Mouse (Mus musculus) monocyte, adult 2 months (primary cell): ENCODE measurements around the gene Gsdma.
A peak's percentile ranks its signal among the peaks of the same experiment; 100 is the strongest.
"Not testable (repeated sequence)": the region's sequence is repeated elsewhere in the genome, so short reads cannot be mapped to it uniquely, and the experiment has no call there.

ENCODE experiments used
- DNase-seq, 2 experiments: peaks; one replicate each; pipeline ENCODE4 v3.0.0; 2022; ENCODE audit warnings: low spot score in 2 of 2, low read depth in 1 of 2

Gsdma gene

DNA sequence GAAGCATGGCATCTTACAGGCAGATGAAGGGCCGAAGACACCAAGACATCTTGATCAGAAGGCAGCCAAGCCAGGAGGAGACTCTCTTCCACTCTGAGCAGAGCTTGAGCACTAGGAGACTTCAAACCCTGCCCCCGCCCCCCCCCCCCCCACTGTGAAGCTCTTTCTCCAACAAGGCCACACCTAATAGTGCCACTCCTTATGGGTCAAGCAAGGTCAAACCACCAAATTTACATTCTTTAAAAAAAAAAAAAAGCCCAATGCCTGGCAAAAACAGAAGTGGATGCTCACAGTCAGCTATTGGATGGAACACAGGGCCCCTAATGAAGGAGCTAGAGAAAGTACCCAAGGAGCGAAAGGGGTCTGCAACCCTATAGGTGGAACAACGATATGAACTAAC, 16.4 kb downstream of the Gsdma start:
- DNase-seq, result not testable (repeated sequence)

DNA sequence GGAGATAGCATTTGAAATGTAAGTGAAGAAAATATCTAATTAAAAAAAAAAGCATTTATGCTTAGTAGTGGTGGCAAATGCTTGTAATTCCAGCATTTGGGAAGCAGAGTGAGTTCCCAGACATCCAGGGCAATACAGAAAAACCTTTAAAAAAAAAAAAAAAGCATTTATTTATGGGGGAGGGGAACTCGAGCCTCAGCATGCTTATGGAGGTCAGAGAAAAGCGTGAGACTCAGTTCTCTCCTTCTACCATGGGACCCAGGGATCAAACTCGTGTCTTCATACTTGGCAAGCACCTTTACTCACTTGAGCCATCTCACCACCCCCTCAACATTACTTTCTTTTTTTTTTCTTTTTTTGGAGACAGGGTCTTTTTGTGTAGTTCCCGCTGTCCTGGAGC, 17.0 kb downstream of the Gsdma start:
- no peak for DNase-seq

DNA sequence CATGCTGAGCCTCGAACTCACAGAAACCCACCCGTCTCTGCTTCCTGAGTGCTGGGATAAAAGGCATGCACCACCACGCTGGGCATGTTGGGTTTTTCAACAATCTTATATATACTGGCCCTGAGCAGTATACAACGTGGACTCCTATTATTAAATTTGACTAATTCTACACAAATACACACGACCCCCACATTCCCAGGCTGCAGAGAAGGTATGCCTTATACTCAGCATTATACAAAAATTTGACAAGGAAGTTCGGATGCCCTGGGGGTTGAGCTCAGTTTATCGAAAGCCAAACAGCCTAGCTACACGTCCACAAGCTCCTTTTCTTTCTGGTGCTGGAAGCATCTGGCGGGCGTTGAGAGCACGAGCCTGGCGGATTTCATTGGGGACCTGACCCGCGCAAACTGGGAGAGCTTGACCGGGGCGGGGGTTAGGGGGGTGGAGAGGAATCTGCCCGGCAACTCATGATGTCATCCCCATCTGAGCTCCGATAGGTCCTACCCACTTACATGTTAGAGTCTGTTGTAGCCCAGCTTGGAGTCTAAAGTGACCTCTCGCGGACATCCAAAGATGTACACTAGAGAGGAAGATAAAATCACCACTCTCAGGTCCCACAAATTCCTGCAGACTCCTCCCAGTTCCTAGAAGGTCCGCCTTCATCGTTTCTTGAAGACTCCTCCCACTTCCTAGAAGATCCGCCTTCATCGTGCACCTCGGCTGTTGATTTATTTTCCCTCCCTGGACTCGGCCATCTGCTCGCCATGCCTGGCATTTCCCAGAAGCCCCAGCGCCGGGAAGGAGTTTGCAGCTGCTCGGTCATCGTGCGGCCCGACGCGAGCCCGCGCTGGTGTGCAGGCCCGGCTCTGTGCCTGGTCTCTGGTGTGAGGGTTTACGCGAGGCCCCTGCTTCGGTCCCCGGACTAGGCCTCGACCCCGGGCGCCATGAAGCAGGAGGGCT, 17.9 kb downstream of the Gsdma start, which contains the start of gene Psmd3:
Gene Psmd3, plus strand, starts transcription at position 769 of the 960 bp plus-strand sequence.
- DNase-seq, result peak; percentile 93 to 97

DNA sequence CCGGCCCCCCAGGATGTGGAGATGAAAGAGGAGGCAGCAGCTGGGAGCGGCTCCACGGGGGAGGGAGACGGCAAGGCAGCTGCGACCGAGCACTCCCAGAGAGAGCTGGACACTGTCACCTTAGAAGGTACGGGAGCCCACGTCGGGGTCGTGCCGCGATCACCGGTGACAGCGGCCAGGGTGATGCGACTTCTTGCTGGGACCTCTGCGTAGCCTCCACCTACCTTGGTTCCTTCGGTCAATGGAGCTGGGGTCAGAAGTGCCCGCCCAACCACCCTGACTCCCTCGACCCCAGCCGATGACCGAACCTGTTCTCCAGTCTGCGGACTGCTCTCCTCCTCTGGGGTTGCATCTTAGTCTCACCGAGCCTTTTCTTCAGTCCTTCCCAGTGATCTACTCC, 18.7 kb downstream of the Gsdma start:
- DNase-seq, result no peak

DNA sequence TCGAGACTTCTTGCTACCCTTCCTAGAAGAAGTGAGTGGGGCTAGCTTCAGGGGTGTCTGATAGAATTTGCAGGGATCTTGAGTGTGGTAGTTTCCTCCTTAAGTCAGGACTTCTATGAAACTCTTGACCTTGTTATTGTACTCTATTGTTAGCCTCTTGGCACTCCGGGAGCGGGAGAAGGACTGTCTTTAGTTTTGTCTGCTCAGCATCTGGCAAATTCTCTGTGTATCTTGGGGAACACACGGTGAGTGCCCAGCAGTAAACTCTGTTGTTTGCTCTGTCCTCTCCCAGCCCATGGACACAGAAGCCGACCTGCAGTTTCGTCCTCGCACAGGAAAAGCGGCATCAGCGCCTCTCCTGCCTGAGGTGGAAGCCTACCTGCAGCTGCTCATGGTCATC, 21.5 kb downstream of the Gsdma start:
- no peak for DNase-seq

DNA sequence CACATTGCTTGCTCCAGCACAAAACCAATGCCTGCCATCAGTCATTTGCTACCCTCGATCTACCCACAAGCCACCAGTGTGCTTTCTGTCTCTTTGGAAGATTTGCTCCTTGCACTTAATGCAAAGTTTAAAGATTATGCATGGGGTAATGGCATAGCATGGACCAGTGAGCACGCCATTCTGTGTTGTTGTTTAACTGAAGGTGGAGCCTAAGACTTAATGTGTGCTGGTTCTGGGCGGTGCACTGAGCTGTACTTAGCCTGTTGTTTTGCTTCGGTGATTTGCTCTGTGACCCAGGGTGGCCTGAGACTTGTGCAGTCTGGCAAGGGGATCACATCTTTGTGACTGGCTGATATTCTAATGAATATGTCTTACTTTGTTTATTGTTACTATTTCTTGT, 22.8 kb downstream of the Gsdma start:
- no peak for DNase-seq

DNA sequence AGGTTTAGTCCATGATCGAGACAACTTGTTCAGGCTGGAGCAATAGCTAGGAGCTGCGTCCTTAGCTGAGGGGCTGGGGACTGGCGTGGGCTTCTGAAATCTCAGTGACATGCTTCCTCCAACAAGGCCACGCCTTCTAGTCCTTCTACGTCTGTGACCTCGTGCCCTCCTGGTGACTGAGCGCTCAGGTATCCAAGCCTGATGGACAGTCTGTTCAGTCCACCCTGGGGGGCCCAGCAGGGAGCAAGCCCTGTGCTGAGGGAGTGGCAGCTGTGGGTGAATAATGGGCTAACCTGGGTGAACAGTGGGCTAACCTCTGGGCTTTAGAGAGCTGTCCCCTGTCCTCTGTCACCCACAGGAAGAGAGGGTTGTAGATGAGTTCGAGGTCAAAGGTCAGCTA, 23.9 kb downstream of the Gsdma start:
- DNase-seq, result no peak

DNA sequence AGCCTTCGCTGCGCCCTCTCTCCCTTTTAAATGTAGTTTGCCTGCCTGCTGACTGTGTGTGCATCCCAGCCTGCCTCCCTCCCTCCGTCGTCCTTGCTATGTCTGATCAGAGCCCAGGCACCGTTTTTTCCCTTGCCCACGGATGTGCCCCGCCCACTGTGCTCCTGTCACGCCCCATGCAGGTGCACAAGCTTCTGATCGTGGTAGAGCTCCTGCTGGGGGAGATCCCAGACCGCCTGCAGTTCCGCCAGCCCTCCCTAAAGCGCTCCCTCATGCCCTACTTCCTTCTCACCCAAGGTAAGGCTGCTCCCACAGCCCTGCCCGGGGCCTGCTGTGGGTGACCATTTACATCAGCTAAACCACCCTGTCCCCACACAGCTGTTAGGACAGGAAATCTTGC, 29.1 kb downstream of the Gsdma start:
- DNase-seq, result no peak

DNA sequence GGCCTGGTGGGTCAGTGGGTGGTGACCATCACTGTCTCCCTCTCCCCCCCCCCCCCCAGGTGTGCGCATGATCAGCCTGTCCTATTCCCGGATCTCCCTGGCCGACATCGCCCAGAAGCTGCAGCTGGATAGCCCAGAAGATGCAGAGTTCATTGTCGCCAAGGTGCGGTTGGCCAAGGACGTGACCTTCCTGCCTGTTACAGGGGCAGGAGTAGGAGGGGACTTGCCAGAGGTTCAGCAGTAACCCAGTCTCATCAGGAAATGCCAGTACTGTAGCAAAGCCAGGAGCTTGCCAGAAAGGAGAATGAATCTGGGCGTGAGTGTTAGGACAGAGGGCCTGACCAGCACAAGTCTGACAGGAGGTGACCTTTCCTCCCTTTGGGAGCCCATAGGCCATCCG, 29.6 kb downstream of the Gsdma start:
- no peak for DNase-seq

DNA sequence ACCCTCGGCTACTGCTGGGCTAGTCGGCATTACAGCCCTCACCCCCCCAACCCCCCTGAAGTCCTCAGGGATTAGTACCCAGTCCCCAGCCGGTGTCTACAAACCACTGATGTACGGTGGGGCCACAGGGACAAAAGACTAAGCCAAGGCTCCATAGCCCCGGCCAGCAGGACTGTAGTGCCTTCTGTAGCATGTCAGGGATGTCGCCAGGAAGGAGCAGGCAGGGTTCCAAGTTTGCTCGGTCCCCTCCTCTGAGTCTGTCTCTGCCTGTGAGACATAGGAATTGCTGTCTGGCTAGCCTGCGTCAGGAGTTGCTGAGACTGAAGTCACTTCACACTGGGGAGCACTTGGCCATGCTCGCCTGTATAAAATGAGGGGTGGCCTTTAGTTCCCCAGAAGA, 30.1 kb downstream of the Gsdma start:
- DNase-seq, result no peak

DNA sequence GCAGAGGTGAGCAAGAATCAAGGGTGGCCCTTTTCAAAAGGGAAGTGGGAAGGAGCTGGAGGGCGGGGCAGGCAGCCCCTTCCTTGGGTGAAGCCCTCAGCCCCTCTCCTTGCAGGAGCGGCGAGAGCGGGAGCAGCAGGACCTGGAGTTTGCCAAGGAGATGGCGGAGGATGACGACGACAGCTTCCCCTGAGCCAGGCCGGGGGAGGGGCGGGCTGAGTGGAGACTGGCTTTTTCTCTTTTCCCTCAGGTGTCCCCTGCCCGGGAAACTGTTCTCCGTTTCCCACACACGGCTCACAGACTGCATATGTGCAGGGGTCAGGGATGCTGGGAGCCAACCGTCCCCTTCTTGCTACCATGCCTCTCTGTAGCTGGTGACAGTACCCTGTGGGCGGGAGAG, 31.3 kb downstream of the Gsdma start:
- no peak for DNase-seq

DNA sequence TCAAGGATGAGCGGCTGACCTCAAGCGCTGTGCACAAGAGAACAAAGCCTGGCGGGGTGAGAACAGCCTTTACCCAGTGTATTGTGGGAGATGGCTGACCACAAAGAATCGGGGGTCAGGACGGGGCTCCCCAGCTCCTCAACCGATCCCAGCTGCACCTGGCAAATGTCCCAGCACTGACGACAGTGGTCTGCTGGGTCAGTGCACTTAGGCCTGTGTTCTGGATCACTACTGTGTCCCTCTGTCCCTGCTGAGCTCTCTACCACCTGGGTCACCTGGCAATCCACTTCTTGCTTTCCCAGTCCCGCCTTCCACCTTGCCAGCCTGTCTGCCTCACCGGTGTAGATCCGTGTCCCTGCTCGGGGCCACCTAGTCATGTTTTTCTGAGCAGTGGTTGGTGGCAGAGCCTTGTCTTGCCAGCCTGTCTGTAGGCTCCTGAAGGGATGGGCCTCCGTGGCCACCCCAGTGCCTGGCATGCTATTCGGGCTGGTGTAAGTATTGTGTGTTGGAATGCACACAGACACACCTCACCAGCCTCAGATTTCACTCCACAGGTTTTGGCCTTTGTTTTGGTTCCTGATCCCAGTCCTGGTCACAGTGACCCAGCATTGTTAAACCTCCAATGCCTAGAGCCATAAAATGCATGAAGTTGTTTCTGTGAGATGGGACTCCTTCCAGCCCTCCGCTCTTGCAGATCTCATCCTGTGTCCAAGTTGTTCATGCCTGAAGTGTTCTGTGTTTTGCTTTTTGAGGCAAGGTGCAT, 32.5 kb downstream of the Gsdma start:
- no peak for DNase-seq

DNA sequence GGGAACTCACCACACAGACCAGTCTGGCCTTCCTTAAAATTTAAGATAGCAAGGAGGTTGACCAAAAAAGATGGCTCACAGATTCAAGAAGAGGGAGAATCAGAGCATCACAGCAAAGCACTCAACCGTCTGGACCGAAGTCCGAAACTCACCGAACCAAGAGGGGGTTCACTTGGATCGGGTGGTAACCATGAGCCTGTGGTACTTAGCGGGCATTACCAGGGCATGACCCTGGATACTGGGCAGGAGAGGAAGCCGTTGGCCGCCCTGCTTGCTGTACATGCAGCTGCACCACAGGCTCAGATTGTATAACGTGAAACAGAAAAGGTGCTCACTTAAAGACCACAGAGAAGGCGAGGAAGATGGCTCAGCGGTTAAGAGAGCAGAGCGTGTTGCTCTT, 33.1 kb downstream of the Gsdma start:
- no peak for DNase-seq

DNA sequence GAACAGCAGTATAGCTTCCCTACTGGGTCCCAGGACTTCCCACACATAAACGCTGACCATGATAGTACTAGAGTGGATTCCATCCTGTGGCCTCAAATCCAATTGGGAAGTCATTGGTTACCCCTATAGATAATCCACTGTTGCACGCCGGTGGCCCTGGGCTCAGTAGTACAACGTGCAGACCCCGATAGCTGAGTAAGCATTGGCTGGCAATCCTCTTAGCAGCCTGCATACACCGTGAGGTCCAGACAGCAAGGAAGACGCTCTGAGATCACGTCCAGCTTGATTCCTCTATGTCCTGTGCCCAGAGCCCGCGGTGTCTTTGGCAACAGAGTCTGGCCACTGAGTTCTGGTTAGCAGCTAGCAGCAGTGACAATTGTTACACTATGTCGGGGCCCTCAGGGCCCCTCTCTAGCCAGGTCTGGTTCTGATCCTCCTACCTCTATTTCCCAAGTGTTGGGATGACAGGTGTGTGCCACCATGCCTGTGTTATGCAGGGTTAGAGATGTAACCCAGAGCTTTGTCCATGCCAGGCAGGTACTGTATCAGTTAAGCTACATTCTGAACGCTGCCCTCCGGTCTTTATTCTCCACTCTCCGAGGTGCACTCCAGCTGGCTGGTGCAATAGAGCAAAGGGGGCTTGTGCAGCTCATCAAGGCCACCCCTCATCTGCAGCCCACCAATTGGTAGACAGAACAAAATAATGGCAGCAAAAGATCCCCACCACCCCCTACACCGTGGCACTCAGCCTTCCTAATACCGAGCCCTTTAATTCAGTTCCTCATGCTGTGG, 34.9 kb downstream of the Gsdma start:
- no peak for DNase-seq

DNA sequence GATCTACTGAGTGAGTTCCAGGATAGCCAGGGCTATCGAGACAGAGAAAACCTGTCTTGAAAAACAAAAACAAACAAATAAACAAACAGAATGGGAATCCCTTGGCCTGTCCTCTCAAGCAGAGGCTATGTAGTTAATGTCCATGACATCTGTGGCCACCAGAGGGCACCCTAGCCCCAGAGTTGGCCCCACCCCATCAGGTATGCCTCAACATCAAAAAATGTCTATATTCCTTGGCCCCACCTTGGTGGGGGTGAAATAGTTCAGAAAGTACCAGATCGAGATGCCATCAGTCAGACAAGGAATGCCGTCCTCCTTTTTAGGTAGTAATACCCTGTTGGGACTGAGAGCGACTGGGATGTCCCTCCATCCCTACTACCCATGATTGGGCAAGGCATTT, 35.8 kb downstream of the Gsdma start:
- DNase-seq, result peak in 1 of 2 experiments; percentile 65

DNA sequence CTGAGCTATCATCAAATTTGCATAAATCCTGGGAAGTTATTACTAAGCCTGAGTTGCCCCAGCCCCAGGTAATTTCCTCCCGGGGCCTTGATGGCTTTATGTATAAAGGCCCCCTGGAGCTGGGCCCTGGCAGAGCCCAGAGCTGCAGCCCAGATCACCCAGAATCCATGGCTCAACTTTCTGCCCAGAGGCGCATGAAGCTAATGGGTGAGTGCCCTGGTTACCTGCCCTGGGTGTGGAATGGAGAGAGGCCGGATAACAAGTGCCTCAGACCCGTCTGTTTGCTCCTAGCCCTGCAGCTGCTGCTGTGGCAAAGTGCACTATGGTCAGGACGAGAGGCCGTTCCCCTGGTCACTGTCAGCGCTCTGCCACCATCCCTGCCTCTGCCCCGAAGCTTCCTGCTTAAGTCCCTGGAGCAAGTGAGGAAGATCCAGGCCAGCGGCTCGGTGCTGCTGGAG, 37.1 kb downstream of the Gsdma start, which contains the start of gene Csf3:
Gene Csf3, plus strand, starts transcription at position 51 of the 458 bp plus-strand sequence.
- DNase-seq, result no peak

DNA sequence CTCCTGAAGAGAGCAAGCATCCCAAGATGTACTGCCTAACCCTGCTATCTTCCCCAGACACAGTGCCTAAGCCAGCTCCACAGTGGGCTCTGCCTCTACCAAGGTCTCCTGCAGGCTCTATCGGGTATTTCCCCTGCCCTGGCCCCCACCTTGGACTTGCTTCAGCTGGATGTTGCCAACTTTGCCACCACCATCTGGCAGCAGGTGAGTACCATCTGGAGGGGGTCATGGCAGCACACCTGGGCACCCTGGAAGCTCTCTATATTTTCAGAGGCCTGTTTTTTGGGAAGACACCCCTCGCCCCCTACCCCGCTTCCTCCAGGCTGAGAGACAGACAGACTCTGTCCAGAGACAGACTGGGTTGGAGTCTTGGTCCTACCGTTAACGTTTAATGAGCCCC, 38.2 kb downstream of the Gsdma start:
- DNase-seq, result no peak

DNA sequence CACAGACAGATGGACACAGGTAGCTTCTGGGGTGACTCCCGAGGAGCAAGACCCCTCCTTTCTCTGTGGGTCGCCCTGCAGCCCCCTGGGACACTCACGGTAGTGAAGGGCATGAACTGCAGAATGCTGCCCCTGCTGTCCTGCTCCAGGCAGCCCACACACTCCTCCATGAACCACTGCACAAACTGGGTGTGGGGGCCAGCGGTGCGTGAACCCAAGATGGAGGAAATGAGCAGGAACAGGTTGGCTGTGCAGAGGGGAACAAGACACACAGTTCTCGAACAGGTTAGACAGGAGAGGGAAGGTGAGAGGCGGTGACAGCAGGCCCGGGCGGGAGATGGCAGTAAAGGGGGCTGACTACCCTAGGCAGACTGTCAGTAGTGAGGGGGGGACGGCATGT, 40.9 kb downstream of the Gsdma start:
- DNase-seq, result no peak

DNA sequence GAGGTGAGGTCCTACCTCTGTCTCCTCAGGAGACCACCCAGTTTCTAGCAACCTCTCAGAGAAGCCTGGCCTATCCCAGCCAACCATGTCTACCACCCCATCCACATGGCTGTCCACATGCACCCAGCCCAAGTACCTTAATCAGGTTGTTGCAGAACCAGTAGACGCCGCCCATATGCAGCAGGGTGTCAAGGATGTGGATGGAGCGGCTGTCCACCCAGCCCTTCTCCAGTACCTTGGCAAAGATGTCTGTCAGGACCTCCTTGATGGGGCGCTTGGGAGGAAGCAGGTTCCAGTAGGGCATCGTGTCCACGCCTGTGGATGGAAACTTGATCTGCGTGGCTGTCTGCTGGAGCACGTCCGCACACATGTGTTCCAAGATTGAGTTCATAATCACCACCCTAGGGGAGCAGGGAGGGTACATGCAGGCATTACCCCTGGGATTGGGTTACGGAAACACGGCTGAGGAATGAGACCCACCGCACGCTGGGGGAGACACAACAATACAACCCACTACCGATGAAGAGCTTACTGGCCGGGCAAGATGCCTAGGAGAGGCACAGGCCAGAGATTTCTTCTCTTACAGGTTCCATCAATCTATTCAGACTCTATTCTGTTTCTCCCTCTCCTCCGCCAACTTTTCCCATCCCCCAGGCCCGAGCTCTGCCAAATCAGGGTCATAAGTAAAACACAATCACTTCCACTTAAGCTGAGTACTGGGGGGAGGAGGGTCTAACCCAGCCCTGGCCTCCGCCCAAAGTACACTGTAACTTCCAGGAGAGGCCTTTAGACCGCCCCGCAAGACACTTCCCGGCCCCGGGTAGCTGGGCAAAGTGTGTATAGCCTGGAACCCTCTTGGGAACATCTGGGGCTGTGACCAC, 43.5 kb downstream of the Gsdma start:
- DNase-seq, result no peak

DNA sequence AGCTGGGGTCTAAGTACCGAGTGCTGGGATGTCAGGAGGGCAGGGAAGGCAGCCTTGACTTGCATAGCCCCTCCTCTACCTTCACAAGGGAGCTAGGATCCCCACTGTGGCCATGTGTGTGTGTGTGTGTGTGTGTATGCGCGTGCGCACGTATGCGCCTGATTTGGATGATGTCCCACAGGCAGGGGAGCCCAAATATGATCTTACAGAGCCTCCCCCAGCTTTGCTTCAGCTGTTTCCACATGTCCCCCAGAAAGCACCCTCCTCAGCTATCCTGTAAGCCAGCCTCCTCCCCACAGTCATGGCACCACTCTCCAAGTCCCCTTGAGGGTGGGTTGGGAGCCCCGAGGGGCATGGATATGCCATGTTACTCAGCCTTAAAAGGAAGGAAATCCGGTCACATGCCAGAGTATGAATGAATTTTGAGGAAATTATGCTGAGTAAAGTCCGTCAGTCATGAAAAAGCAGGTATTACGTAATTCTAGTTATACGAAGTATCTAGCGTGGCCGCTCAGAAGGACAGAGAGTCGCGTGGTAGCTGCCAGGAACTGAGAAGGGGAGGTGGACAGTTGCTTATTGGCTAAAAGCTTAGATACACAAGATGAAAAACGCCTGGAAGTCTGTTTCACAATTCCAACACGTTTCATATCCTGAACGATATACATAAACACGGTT, 44.3 kb downstream of the Gsdma start:
- peak; percentile 12 to 24 for DNase-seq
